Mouse (Mus musculus) lung, adult 18-20 months (tissue): ENCODE data around the gene Zfp1.

Experiments used
- DNase-seq, 2 experiments: peaks; one replicate each; pipeline ENCODE4 v3.0.0; 2022; ENCODE audit warnings: mixed read lengths in 2 of 2

Gene Zfp1

DNA sequence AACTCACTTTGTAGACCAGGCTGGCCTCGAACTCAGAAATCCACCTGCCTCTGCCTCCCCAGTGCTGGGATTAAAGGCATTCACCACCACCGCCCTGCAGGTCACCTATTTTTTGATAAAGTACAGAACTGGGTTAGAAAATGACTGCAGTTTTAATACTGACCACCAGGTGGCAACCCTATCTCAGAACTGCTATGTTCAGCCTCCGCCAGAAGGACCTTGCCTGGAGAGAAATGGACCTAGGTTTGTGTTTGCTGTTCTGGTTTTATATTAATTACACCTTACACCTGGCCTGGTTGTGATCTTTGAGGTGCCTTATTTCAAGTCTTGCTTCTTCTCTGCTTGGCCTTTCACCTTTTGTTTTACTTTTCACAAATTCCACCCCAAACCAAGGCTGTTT is 34.9 kb downstream of the Zfp1 start:
- peak; percentile 17 to 63 for DNase-seq

DNA sequence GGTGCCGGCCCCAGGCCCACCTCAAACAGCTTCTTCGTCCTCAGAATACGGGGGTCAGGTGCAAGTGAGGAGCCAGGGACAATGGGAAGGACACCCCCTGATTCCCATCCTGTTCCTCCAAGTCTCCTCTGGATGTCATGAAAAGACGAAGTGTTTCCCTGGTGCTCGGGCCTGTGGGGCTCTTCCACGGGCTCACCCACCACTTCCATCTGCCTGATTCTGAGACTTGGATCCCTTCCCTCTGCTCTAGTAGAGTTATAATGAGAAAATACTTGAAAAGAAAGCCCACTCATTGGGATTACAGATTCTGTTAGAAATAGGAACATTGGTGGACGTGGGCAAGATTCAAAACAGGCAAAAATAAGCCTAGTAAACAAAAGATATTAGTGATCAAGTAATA is 35.6 kb downstream of the Zfp1 start:
- DNase-seq: no peak

- no peak for DNase-seq
Observed at GRCm38 (mm10) chr8:111680423-111681028, 37.3 kb downstream of the Zfp1 start.

DNA sequence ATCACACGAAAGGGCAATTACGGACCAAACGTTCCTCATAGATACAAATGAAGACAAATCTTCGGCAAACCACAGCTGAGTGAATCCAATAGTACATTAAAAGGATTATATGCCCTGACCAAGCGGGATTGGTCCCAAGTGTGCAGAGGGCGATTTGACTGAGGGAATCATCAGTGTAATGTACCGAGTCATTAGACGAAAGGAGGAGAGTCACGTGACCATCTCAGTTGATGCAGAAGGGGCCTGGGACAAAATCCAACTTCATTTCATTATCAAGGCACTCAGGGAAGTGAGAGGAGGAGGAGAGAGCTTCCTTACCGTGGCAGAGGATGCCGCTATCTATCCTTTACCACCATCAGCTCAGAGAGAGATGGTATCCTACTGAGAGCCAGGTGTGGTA is 38.0 kb downstream of the Zfp1 start:
- no peak for DNase-seq

DNA sequence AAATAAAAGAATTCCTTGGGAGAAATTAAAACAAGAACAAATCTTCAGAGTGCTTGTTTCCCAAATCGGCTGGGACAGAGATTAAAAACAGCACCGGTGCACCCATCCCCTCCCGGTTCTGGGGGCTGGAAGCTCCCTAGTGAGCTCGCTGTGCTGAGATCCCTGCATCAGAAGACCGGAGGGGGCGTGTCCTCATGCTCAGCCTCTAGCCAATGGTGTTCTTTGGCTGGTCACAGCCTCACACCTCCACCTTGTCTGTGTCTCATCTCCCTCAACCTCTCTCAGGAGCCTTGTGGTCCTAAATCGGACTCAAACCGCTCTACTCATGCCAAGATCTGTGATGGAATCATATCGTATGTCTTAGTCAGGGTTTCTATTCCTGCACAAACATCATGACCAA is 39.3 kb downstream of the Zfp1 start:
- DNase-seq: no peak

- no peak for DNase-seq
Observed at GRCm38 (mm10) chr8:111686881-111687280, 43.7 kb downstream of the Zfp1 start.

- no peak for DNase-seq
Observed at GRCm38 (mm10) chr8:111690960-111691445, 47.8 kb downstream of the Zfp1 start, which contains the start of gene Ctrb1. TSS of gene Ctrb1 (minus strand) at chr8:111691010.

- no peak for DNase-seq
Observed at GRCm38 (mm10) chr8:111693261-111693741, 50.1 kb downstream of the Zfp1 start.

GRCm38 (mm10) chr8:111695441-111695840 is 52.2 kb downstream of the Zfp1 start:
- DNase-seq: no peak

GRCm38 (mm10) chr8:111697655-111698054 is 54.5 kb downstream of the Zfp1 start:
- no peak for DNase-seq

DNA sequence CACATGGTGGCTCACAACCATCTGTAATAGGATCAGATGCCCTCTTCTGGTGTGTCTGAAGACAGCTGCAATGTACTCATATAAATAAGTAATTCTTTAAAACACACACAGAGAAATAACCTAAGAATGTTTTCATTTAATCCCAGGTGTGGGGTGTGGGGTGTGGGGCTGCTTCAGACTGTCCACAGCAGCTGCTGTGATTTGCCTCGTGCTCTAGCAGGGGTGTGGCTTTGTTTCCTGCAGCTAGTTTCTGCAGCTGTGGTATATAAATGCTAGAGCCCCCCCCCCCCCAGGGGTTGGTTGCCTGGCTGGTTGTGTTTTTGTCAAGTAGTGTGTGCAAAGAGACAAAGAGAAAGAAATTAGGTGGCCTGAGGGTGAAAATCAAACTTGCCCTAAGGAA is 55.8 kb downstream of the Zfp1 start:
- no peak for DNase-seq

- no peak for DNase-seq
Observed at GRCm38 (mm10) chr8:111700201-111700600, 57.0 kb downstream of the Zfp1 start.

DNA sequence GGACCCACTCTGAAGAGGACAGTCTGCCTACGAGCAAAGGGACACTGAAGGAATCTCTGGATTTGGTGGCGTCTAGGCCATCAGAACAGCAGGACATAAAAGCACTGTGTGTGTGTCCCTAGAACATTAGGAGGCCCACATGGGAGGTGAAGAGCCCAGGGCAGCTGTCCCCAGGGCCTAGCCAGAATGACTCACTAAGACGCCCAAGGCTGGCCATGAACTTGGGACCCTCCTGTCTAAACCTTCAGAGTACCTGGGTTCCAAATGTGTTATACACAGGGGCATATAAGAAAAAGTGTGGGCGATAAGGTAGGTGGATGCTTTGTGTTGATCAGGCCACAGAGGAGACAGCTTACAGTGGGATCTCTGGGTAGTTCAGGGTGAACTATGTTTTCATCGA is 57.5 kb downstream of the Zfp1 start:
- DNase-seq: no peak

GRCm38 (mm10) chr8:111701380-111701779 is 58.2 kb downstream of the Zfp1 start:
- DNase-seq: no peak

DNA sequence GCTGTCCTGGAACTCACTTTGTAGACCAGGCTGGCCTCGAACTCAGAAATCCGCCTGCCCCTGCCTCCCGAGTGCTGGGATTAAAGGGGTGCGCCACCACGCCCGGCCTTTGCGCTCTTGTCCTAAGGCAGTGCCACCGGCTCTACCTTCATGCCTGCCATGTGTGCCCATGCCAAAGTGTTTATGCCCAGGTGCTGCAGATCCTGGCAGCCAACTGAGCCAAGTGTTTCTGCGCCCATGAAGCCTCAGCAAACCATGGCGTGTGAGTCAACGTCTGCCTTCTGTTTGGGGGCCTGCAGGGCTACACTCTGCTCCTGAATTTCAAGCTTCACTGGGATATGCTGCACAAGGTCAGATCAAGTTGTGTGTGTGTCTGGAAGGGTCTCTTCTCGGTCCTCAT is 61.4 kb downstream of the Zfp1 start:
- no peak for DNase-seq

- DNase-seq: peak in 1 of 2 experiments; percentile 34
Observed at GRCm38 (mm10) chr8:111705222-111705621, 62.0 kb downstream of the Zfp1 start.

DNA sequence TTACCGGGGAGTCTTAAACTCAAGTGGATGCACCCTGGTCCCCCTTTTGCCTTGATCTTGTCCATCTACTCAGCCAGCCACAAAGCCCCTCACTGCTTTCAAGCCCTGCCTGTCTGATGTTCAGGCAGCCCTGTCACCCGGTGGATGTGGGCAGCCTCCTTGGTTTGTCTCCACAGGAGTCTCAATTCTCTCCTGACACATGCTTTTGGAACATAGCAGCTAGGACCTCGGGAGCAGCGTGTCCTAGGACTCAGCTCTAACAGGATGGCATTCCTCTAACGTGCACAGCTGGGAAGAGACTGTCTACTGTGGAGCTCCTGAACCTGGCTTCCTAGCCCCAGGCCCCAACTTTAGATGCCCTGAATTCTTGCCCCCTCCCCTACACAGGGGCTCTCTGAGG is 62.5 kb downstream of the Zfp1 start:
- no peak for DNase-seq

GRCm38 (mm10) chr8:111708265-111708664 is 65.1 kb downstream of the Zfp1 start:
- no peak for DNase-seq

DNA sequence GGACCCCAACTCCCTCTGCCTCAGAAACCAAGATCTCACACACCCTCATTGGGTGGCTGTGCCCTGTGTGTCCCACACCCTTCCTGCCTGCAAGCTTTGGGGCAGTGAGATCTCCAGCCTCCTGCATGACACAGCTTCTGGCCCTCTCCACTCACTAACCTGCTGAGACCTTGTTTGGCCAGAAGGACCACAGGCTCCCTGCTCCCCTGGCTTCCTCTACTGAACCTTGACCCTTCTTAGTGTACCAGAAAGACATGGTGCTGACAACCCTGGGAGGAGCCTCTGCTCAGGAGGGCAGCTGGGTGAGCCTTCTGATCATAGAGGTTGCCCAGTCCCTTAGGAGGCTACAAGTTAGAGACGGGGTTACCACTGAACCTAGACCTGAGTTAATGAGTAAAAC is 66.0 kb downstream of the Zfp1 start:
- DNase-seq: no peak

DNA sequence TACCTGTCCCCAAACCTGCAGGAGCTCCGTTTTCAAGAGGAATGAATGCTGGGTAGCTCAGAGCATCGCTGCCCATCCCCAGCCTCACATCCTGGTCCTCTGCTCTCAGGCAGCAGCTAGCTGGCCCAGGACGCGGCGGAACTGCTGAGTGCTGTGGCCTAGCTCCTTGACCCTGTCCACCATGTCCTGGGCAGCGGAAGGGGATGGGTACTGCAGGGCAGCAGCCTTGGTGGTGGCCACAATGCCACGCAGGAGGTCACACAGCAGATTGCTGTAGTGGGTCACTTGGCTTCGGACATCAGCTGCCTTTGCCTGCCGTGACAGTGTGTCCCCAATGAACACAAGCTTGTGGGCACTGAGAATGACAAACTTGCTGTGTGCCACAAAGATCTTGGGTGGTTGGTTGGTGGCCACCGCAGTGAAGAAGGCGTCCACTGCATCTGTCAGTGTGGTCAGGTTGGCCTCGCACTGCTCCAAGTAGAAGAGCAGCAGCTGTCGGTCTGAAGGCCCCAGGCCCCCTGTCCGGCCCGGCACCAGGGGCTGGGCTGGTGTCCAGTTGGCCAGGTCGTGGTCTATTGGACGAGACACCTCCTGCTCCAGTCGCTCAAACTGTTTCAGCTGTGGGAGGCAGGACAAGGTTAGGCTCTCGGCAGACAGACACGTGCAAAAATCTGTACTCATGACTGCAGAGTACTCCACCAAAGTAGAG is 67.7 kb downstream of the Zfp1 start:
- no peak for DNase-seq

GRCm38 (mm10) chr8:111712135-111712534 is 68.9 kb downstream of the Zfp1 start:
- DNase-seq: no peak

GRCm38 (mm10) chr8:111712588-111712987 is 69.4 kb downstream of the Zfp1 start:
- DNase-seq: peak; percentile 58 to 66

GRCm38 (mm10) chr8:111713291-111713690 is 70.1 kb downstream of the Zfp1 start:
- no peak for DNase-seq

DNA sequence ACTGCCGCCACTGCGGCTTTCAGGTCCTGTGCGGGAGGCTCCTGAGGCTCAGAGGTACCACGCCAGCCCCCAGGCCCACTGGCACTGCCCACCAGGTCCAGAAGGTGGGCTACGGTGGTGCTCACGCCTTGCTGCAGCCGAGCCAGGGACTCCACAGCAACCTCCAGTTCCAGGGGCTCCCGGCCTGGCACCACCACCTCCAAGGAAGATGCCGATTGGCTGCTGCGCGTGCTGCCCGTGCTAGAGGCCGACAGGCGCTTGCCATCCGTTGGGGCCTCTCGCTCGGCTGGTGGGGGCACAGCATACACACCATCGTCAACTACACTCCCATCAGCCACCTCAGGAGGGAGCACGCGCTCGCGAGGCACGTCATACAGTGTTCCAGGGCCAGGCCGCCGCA is 70.6 kb downstream of the Zfp1 start:
- no peak for DNase-seq
